Mouse (Mus musculus): ENCODE data around the gene Rrad. TPM values are rescaled to one million over a fixed set of nuclear protein-coding genes. Genes with fewer than 3 reads are reported as not detected.

Gene Rrad
- total RNA-seq, 2 experiments from 2014 or later, result not detected

DNA sequence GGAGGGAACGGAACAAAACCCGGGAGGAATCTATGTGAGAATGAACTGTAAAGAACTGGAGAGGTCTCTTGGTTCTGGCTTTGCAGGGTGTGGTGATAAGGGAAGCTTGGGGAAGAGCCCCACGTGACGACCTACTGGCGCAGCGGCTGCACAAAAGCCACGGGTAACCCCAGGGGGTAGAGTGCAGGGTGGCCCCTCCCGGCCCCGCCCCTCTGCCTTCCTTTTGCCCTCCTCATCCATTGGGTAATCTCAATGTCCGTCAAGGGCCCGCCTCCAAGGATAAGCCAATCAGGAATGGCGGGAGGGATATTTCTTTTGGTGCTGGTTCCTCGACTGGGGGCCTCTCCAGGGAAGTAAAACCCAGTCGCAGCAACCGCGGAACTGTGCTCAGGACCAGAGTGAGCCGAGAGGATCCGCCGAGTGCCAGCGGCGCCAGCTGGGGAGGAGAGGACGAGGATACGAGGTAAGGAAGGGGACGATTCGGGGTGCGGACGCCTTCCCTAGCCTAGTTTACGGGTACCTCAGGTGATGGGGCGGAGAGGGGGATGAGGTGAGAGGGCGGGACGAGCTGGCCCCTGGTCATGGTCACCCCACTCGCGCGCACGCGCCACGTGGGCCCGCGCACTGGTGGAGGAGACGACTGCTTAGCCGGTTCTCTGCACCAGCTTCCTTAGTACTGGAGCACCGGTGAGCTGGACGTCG lies 39.8 kb downstream of the Rrad start, which contains the start of gene Pdp2:
Gene Pdp2 (plus strand): TSS at position 319 of the 702 bp plus-strand sequence.
- peak; percentile 93 for ATAC-seq (replicated peaks; ENCODE audit: low FRiP score, poor library complexity, severe bottlenecking)

DNA sequence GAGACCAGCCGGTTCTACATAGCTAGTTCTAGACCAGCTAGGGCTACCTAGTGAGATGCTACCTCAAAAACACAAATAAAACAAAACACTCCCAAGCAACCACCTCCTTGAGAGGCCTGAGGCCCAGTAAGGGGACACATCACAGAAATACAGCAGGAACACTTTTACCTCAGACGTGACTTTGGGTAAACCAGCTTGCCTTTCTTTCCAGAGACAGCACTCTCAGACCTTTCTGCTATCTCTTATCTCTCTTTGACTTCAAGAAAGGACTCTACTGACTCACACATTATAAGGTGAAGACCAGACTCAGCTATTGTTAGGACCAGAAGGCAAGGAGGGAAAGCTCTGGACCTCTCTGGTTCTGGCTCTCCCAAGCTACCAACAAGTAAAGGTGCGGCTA lies 40.8 kb downstream of the Rrad start:
- no peak for ATAC-seq (replicated peaks; ENCODE audit: low FRiP score, poor library complexity, severe bottlenecking)

DNA sequence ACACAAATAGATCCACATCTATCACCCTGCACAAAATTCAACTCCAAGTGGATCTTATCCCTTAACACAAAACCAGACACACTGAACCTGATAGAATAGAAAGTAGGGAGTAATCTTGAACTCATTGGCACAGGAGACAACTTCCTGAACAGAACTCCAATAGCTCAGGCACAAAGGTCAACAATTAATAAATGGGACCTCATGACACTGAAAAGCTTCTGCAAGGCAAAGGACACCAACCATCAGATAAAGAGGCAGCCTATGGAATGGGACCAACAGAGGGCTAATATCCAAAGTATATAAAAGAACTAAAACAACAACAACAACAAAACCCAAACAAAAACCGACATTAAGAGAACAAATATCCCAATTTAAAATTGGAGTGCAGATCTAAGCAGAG lies 46.6 kb downstream of the Rrad start:
- ATAC-seq (replicated peaks; ENCODE audit: low FRiP score, poor library complexity, severe bottlenecking), result no peak

Other genes with a start within 250 kb of the Rrad start
- 0.36 TPM in 1 of 2 replicates, not detected in the other for gene Cmtm4, start 235.5 kb downstream of the Rrad start, total RNA-seq (2015; ENCODE audit: low replicate concordance)
- gene Cmtm4, start 235.5 kb downstream of the Rrad start, total RNA-seq (2017; ENCODE audit: low replicate concordance), result under 0.01 and 1.0 TPM in 2 replicates
- 24.1 and 34.4 TPM in 2 replicates for gene Dync1li2, start 188.3 kb downstream of the Rrad start, total RNA-seq (2015; ENCODE audit: low replicate concordance)
- 62.9 and 69.6 TPM in 2 replicates for gene Dync1li2, start 188.3 kb downstream of the Rrad start, total RNA-seq (2017; ENCODE audit: low replicate concordance)
- not detected in 2 replicates for gene Terb1, start 121.4 kb downstream of the Rrad start, total RNA-seq (2015; ENCODE audit: low replicate concordance)
- gene Terb1, start 121.4 kb downstream of the Rrad start, total RNA-seq (2017; ENCODE audit: low replicate concordance), result not detected in 2 replicates
- gene Nae1, start 96.7 kb downstream of the Rrad start, total RNA-seq (2015; ENCODE audit: low replicate concordance), result 52.8 and 59.8 TPM in 2 replicates
- gene Nae1, start 96.7 kb downstream of the Rrad start, total RNA-seq (2017; ENCODE audit: low replicate concordance), result 57.4 and 77.1 TPM in 2 replicates
- not detected in 2 replicates for gene Car7, start 96.6 kb downstream of the Rrad start, total RNA-seq (2015; ENCODE audit: low replicate concordance)
- not detected in 2 replicates for gene Car7, start 96.6 kb downstream of the Rrad start, total RNA-seq (2017; ENCODE audit: low replicate concordance)
- 0.36 and 2.1 TPM in 2 replicates for gene Pdp2, start 39.9 kb downstream of the Rrad start, total RNA-seq (2015; ENCODE audit: low replicate concordance)
- gene Pdp2, start 39.9 kb downstream of the Rrad start, total RNA-seq (2017; ENCODE audit: low replicate concordance), result 1.2 and 1.7 TPM in 2 replicates
- gene Cdh16, start 6.9 kb downstream of the Rrad start, total RNA-seq (2015; ENCODE audit: low replicate concordance), result not detected in 2 replicates
- gene Cdh16, start 6.9 kb downstream of the Rrad start, total RNA-seq (2017; ENCODE audit: low replicate concordance), result not detected in 2 replicates
- gene Ciao2b, start 10.6 kb upstream of the Rrad start, total RNA-seq (2015; ENCODE audit: low replicate concordance), result 9.7 and 18.9 TPM in 2 replicates
- gene Ciao2b, start 10.6 kb upstream of the Rrad start, total RNA-seq (2017; ENCODE audit: low replicate concordance), result 8.1 and 10.8 TPM in 2 replicates
- gene Ces2a, start 102.7 kb upstream of the Rrad start, total RNA-seq (2015; ENCODE audit: low replicate concordance), result not detected in 2 replicates
- gene Ces2a, start 102.7 kb upstream of the Rrad start, total RNA-seq (2017; ENCODE audit: low replicate concordance), result not detected in 2 replicates
- gene Ces2b, start 200.2 kb upstream of the Rrad start, total RNA-seq (2015; ENCODE audit: low replicate concordance), result not detected in 2 replicates
- not detected in 2 replicates for gene Ces2b, start 200.2 kb upstream of the Rrad start, total RNA-seq (2017; ENCODE audit: low replicate concordance)
- gene Ces2c, start 215.7 kb upstream of the Rrad start, total RNA-seq (2015; ENCODE audit: low replicate concordance), result not detected in 2 replicates
- gene Ces2c, start 215.7 kb upstream of the Rrad start, total RNA-seq (2017; ENCODE audit: low replicate concordance), result not detected in 2 replicates